Mouse (Mus musculus) midbrain, postnatal 0 days (tissue): ENCODE data around the gene Kcp. TPM values are rescaled to one million over a fixed set of nuclear protein-coding genes. Genes with fewer than 3 reads are reported as not detected.

Experiments used
- ATAC-seq: fragments of 200-750 bp; cut with Nextera tagmentation; 2 replicates; pipeline ENCODE4 v1.8.0; 2017; ENCODE audit warnings: moderate number of reproducible peaks, mild to moderate bottlenecking, moderate TSS enrichment, moderate library complexity; ENCODE audit not compliant: low FRiP score
- DNase-seq: peaks from one replicate; pipeline ENCODE4 v3.0.0-alpha.2; 2015; ENCODE audit warnings: low spot score
- H3K27ac ChIP-seq: fragments of 300-500 bp; sonication (generic); 2 replicates; pipeline ENCODE4 v1.5.1; 2014; ENCODE audit warnings: low read depth, mild to moderate bottlenecking, low read length, mixed read lengths
- H3K27me3 ChIP-seq: fragments of 300-500 bp; sonication (generic); 2 replicates; pipeline ENCODE4 v1.6.1; 2014; ENCODE audit warnings: low read length, control low read depth, mixed read lengths; ENCODE audit not compliant: insufficient read depth
- H3K36me3 ChIP-seq: fragments of 300-500 bp; sonication (generic); 2 replicates; pipeline ENCODE4 v1.6.1; 2014; ENCODE audit warnings: low read length, control low read depth, mixed read lengths; ENCODE audit not compliant: insufficient read depth
- H3K4me1 ChIP-seq: fragments of 300-500 bp; sonication (generic); 2 replicates; pipeline ENCODE4 v1.6.1; 2014; ENCODE audit warnings: mild to moderate bottlenecking, control low read depth, antibody characterized with exemption, low read length, mixed read lengths; ENCODE audit not compliant: insufficient read depth
- H3K4me2 ChIP-seq: fragments of 300-500 bp; sonication (generic); 2 replicates; pipeline ENCODE4 v1.6.1; 2014; ENCODE audit warnings: low read depth, mild to moderate bottlenecking, low read length, mixed read lengths; ENCODE audit not compliant: poor library complexity, severe bottlenecking
- H3K4me3 ChIP-seq: fragments of 300-500 bp; sonication (generic); 2 replicates; pipeline ENCODE4 v1.5.1; 2014; ENCODE audit warnings: low read depth, mild to moderate bottlenecking, low read length, moderate library complexity
- H3K9ac ChIP-seq: fragments of 300-500 bp; sonication (generic); replicated peaks from 2 replicates; pipeline ENCODE4 v1.6.1; 2014; ENCODE audit warnings: mild to moderate bottlenecking, low read length, moderate library complexity, mixed read lengths; ENCODE audit not compliant: poor library complexity, severe bottlenecking
- H3K9me3 ChIP-seq: fragments of 300-500 bp; sonication (generic); 2 replicates; pipeline ENCODE4 v1.6.1; 2016; ENCODE audit warnings: low read length, control low read depth
- CTCF ChIP-seq: IDR thresholded peaks from 2 replicates; pipeline ENCODE4 v1.5.1; 2016; ENCODE audit warnings: antibody characterized with exemption, mild to moderate bottlenecking
- WGBS: fragments of 180-500 bp; shearing (Covaris S2); extraction: QIAGEN DNeasy Blood & Tissue Kit; methylation state at CpG from one replicate; pipeline ENCODE4 v1.1.7; 2014; 5-methylcytosine and 5-hydroxymethylcytosine counted together
- polyA plus RNA-seq: library from polyadenylated mRNA; unstranded; fragments of >200 nt; fragmentation: Nextera tagmentation; extraction: Ambion mirVana; gene quantifications from 2 replicates; pipeline ENCODE4 v1.2.1, GENCODE M21; 2015
- total RNA-seq: library from RNA; depleted of rRNA; stranded (reverse); fragments of >200 nt; gene quantifications from 2 replicates; pipeline ENCODE4 v1.2.3, GENCODE M21; 2014

Gene Kcp
- total and polyA plus RNA-seq, 2 experiments from 2014 or later = 8.9 to 16.3 TPM

DNA sequence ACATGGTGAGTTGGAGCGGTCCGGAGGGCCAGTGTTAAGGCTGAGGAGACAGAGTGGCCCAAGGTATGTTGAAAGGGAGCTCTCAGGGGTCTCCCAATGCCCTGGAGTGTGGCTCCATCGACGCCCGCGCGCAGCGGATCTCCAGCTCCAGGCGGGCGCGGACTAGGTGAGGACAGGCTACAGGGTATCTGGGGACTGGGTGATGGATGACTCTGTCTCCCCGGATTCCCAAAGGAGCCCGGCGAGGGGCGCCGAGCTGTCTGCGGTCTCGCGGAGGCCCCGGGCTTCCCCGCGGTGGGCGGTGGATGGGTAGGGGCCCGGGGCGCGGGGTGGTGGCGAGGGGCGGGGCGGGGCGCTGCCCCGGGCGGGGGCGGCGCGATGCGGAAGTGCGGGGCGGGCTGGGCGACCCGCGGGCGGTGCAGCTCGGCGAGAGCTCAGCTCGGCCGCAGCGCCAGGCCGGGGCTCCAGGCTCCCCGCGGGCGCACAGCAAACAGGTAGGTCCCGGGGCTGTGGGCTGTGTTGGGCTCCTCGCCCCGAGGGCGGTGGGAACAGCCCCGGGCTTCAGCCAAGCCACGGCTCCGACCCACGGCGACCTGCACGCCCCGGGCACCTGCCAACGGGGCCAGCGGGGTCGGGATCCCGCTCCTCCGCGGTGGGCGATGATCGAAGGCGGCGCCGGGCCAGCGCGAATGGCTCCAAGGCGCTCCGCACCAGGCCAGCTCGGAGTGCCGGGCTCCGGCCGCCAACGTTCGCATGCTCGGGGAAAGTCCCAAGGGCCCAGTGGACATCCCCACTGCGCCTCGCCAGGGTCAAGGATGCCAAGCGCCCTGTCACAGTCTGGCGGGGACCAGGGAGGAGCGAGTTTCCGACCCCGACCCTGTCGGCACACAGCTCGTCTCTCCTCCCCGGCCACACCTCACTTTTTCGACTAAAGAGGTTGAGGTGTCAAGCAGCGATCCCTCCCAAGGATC lies 18.8 kb upstream of the Kcp start, which contains the start of gene Irf5:
Gene Irf5, plus strand, starts transcription at position 345 of the 971 bp plus-strand sequence.
- 0 out of 2 replicates have a peak, but pooled peaks cover 8% of the 10 kb centered on the region for H3K4me1 ChIP-seq
- H3K9ac ChIP-seq = peak within 1 kb of the TSS; percentile 48
- H3K27me3 ChIP-seq = peaks cover 39% of the 10 kb centered on the region
- H3K36me3 ChIP-seq = no peaks in the 10 kb centered on the region
- WGBS = under 1% methylated on average over 47 of the region's 96 CpGs
- peak within 1 kb of the TSS; percentile 47 for H3K4me3 ChIP-seq
- no peaks in the 10 kb centered on the region for H3K9me3 ChIP-seq
- DNase-seq (no peak), ATAC-seq (no peak; the same call in 1 of the 2 replicates)
- no peak within 1 kb of the TSS for H3K27ac ChIP-seq
- TF ChIP-seq CTCF = no peak
- peak within 1 kb of the TSS; percentile 97 for H3K4me2 ChIP-seq

DNA sequence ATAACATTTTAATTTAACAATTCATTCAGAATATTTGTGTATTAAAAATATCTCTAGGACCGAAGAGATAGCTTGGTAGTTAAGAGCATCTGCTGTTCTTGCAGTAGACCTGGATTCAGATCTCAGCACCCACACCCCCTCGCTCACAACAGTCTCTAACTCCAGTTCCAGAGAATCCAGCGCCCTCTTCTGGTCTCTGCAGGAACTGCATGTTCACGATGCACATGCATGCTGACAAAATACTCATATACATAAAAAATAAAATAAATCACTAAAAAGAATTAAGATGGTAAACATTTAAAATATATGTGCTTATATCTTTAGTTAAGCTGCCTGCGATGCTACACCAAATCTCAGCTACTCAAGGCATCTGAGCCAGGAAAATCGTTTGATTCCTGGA lies 17.5 kb upstream of the Kcp start:
- H3K4me2 ChIP-seq = no peak overlapping the region
- no peaks in the 10 kb centered on the region for H3K9me3 ChIP-seq
- no peak overlapping the region for H3K9ac ChIP-seq
- H3K27me3 ChIP-seq = peaks cover 32% of the 10 kb centered on the region
- WGBS = 69% methylated on average over 6 of the region's 6 CpGs
- TF ChIP-seq CTCF = peak; percentile 61
- no peaks in the 10 kb centered on the region for H3K36me3 ChIP-seq
- ATAC-seq = no peak
- no peak overlapping the region for H3K27ac ChIP-seq
- 0 out of 2 replicates have a peak, but pooled peaks cover 8% of the 10 kb centered on the region for H3K4me1 ChIP-seq
- H3K4me3 ChIP-seq = no peak overlapping the region
- DNase-seq = no peak

DNA sequence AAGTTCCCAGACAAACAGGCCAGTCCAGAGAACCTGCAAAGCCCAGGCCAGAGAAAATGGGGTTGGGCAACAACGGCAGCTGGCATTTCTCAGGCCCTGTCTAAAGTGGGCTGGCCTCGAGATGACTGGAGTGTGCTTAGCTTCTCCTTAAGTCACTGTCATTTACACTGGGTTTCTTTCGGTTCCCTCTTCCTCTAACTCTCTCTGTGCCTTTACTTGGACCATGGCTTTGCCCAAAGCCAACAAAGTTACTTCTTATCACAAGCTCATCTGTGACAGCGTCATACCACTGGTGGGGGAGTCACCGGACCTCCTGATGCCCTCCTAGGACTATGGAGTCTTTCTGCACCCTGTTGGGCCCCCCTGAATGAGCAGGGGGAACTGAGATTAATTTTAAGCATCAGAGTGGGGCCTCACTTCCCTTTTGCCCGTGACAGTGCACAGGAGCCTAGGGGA lies 16.3 kb upstream of the Kcp start:
- no peak for TF ChIP-seq CTCF
- Histone ChIP-seq H3K4me2 (no peak overlapping the region), H3K9ac (no peak overlapping the region), H3K36me3 (no peaks in the 10 kb centered on the region), H3K4me3 (no peak overlapping the region), H3K27me3 (peaks cover 26% of the 10 kb centered on the region), H3K9me3 (no peaks in the 10 kb centered on the region), H3K27ac (no peak overlapping the region), H3K4me1 (0 out of 2 replicates have a peak, but pooled peaks cover 8% of the 10 kb centered on the region)
- WGBS = 72% methylated on average over 6 of the region's 6 CpGs
- no peak for ATAC-seq
- DNase-seq = no peak

GRCm38 (mm10) chr6:29523301-29524033 lies 15.7 kb upstream of the Kcp start:
- Histone ChIP-seq H3K9me3 (no peaks in the 10 kb centered on the region), H3K4me2 (no peak overlapping the region), H3K9ac (no peak overlapping the region), H3K36me3 (no peaks in the 10 kb centered on the region), H3K4me1 (0 out of 2 replicates have a peak, but pooled peaks cover 8% of the 10 kb centered on the region), H3K27me3 (peaks cover 22% of the 10 kb centered on the region), H3K27ac (0 out of 2 replicates have a peak overlapping the region, but pooled peaks have one; percentile 18), H3K4me3 (no peak overlapping the region)
- no peak for DNase-seq
- 77% methylated on average over 12 of the region's 12 CpGs for WGBS
- no peak for ATAC-seq
- TF ChIP-seq CTCF = no peak

DNA sequence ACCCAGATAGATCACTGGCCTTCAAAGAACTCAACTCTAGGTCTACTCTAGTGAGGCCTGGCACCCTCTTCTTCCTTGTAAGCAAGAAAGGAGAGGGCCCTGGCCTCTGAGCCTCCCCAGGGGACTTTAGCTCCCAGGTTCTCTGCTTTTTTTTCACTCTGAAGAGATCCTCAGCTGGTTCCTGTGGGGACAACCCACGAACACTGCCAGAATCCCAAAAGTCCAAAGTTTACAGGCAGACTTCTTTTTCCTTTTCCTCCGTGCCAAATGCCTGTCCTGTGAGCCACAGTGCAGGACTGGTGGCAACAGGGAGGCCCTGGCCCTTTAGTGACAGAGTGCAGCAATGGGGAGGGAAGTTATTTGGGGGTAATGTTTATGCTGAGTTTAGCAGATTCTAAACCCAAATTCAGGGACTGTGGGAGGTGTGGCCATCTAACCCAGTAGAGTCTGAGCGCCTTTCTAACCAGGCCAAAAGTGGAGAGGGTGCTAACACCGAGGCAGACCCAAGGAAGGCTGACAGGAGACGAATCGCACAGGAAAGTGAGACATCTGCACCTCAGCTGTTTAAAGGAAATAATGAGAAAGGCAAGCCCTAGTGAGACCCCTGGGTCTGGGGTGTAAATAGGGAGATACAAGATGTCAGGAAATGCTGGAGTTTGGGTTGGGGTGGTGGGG lies 15.0 kb upstream of the Kcp start:
- Histone ChIP-seq H3K27ac (no peak overlapping the region), H3K4me3 (no peak overlapping the region), H3K27me3 (peaks cover 15% of the 10 kb centered on the region), H3K4me1 (0 out of 2 replicates have a peak, but pooled peaks cover 8% of the 10 kb centered on the region), H3K36me3 (no peaks in the 10 kb centered on the region), H3K4me2 (no peak overlapping the region), H3K9me3 (no peaks in the 10 kb centered on the region), H3K9ac (no peak overlapping the region)
- DNase-seq (no peak), ATAC-seq (no peak)
- 73% methylated on average over 6 of the region's 6 CpGs for WGBS
- TF ChIP-seq CTCF = no peak
